Mouse (Mus musculus): ENCODE results near the gene B4galt4. TPM values are rescaled to one million over a fixed set of nuclear protein-coding genes. Genes with fewer than 3 reads are reported as not detected.

Gene B4galt4
- 4.5 and 5.2 TPM in 2 replicates for polyA plus RNA-seq (2012; rRNA removed; ENCODE audit: low replicate concordance)

GRCm38 (mm10) chr16:38742113-38742658 lies at the start of gene B4galt4:
Gene B4galt4, plus strand, starts transcription at chr16:38742264.

GRCm38 (mm10) chr16:38712581-38713403 lies 29.3 kb upstream of the B4galt4 start, which contains the start of gene Arhgap31:
Gene Arhgap31, minus strand, starts transcription at chr16:38713274.

GRCm38 (mm10) chr16:38800091-38800490 lies 58.0 kb downstream of the B4galt4 start, which contains the start of gene Upk1b:
Gene Upk1b, minus strand, starts transcription at chr16:38800328.

Other genes starting within 250 kb of the B4galt4 start
- 16.8 and 35.9 TPM in 2 replicates for gene Timmdc1, start 219.6 kb upstream of the B4galt4 start, polyA plus RNA-seq (2012; rRNA removed; ENCODE audit: low replicate concordance)
- 20.6 and 40.5 TPM in 2 replicates for gene Poglut1, start 192.0 kb upstream of the B4galt4 start, polyA plus RNA-seq (2012; rRNA removed; ENCODE audit: low replicate concordance)
- 68.7 and 171 TPM in 2 replicates for gene Tmem39a, start 183.6 kb upstream of the B4galt4 start, polyA plus RNA-seq (2012; rRNA removed; ENCODE audit: low replicate concordance)
- 13.6 and 14.6 TPM in 2 replicates for gene Arhgap31, start 29.0 kb upstream of the B4galt4 start, polyA plus RNA-seq (2012; rRNA removed; ENCODE audit: low replicate concordance)
- 0.17 and 0.37 TPM in 2 replicates for gene Upk1b, start 58.1 kb downstream of the B4galt4 start, polyA plus RNA-seq (2012; rRNA removed; ENCODE audit: low replicate concordance)
- not detected in 2 replicates for gene 4930435E12Rik, start 86.5 kb downstream of the B4galt4 start, polyA plus RNA-seq (2012; rRNA removed; ENCODE audit: low replicate concordance)
- 0.22 and 0.57 TPM in 2 replicates for gene Igsf11, start 150.4 kb downstream of the B4galt4 start, polyA plus RNA-seq (2012; rRNA removed; ENCODE audit: low replicate concordance)

Measured in mammary gland, adult 2 months (tissue).